Mouse (Mus musculus) lung, adult 2 months (tissue): ENCODE measurements around the gene Dclre1a. TPM values are rescaled to one million over a fixed set of nuclear protein-coding genes. Genes with fewer than 3 reads are reported as not detected.
"Not testable (repeated sequence)": the region's sequence is repeated elsewhere in the genome, so short reads cannot be mapped to it uniquely, and the experiment has no call there.

Experiments used
- DNase-seq: peaks from one replicate; pipeline ENCODE4 v3.0.0; 2022
- H3K4me1 ChIP-seq: fragments of 200-500 bp; 2 replicates; pipeline ENCODE4 v1.6.1; 2011; ENCODE audit warnings: low read length; ENCODE audit not compliant: control insufficient read depth, insufficient read depth
- H3K4me3 ChIP-seq: fragments of 200-500 bp; replicated peaks from 2 replicates; pipeline ENCODE3; 2011; ENCODE audit warnings: low read depth, mild to moderate bottlenecking, control low read depth, low read length; ENCODE audit errors: extremely low read depth
- CTCF ChIP-seq: fragments of 200-500 bp; IDR thresholded peaks from 2 replicates; pipeline ENCODE4 v1.5.1; 2011; ENCODE audit warnings: mild to moderate bottlenecking, low read length, control low read depth; ENCODE audit not compliant: insufficient read depth
- POLR2A ChIP-seq: fragments of 200-500 bp; IDR thresholded peaks from 2 replicates; pipeline ENCODE4 v1.6.1; 2011; ENCODE audit warnings: low read depth, mild to moderate bottlenecking, control low read depth, low read length, borderline replicate concordance; ENCODE audit errors: extremely low read depth
- WGBS: fragments of 180-500 bp; shearing (Covaris S2); methylation state at CpG from one replicate; pipeline ENCODE4 v1.1.7; 2018; 5-methylcytosine and 5-hydroxymethylcytosine counted together
- polyA plus RNA-seq: library from polyadenylated mRNA; depleted of rRNA; stranded (reverse); fragments of >200 nt; gene quantifications from 2 replicates; pipeline ENCODE4 v1.2.3, GENCODE M21; 2012

Dclre1a gene
- polyA plus RNA-seq, 1 experiment, result 6.3 TPM

DNA sequence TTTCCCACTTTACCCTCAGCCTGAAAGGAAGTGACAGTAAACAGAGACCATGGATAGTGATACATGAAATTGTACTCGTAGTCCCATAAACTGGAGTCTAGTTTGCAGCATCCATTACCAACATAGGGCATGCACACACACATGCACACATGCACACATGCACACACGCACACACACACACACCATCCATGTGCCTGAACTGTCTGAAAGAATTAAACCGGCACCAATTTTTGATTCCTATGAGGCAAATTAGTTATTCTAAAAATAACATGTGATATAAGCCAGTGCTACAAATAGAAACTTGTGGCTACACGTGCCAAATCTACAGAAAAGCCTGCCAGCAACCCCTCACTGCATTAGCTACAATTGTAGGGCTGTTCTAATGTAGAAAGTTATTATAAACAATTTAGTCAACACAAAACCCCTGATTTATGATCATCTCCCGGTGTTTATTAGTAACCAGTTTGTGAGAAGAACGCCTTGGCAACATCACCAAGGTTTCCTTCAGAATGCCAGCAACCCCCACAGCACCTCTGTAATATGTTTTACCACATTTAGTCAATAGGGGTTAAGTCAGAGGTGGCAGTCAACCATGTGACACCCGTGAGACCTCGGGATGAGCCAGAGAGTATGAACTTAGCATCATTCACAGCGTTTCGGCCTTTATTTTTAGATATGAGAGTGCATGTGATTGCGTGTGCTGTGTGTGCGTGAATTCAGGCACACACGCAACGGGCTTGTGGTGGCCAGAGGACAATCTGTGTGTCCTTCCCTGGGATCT is 14.5 kb downstream of the Dclre1a start:
- DNase-seq, result no peak
- Histone ChIP-seq H3K4me3 (no peak overlapping the region), H3K4me1 (no peaks in the 10 kb centered on the region; the same call in none of the 2 replicates)
- 64% methylated on average over 14 of the region's 14 CpGs for WGBS
- no peak for TF ChIP-seq POLR2A
- TF ChIP-seq CTCF, result no peak

DNA sequence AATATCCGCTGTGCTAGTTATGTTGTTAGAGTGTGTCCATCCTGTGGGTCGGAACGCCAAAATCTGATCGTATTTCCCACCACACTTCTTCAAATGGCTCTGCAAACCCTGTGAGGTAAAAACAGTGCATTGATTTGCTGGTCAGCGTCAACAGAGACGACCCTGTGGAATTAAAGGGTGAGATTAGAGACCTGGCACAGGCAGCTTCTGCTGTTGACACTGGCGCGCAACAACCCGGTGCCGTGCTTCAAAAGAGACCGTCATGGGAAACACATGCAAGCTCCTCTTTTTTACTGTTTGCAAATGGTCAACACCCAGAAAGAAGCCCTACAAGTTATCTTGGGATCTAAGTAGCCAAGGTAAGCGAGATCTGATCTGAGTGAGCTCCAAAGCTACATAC is 16.8 kb downstream of the Dclre1a start:
- WGBS, result 82% methylated on average over 12 of the region's 12 CpGs
- Histone ChIP-seq H3K4me3 (no peak overlapping the region), H3K4me1 (no peaks in the 10 kb centered on the region; the same call in none of the 2 replicates)
- DNase-seq, result no peak
- TF ChIP-seq POLR2A, result no peak
- no peak for TF ChIP-seq CTCF

DNA sequence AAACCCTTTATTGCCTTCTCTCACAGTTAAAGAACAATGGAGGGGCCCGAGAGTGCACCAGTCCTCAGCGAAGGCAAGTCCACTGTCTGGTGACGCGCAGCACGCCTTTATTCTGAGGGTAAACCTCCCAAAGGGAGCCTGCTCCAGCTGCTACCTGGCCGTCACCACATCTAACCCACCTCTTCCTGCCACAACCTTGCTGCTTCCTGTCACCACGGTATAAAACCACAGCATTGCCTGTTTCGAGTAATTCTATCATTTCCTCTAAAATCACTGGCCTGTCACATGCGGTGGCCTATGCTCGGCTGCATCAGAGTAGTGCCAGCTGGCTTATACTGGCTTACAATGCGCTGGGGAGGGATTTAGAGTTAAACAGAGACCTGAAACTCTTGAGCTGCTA is 17.5 kb downstream of the Dclre1a start:
- not testable (repeated sequence) for H3K4me1 ChIP-seq, H3K4me3 ChIP-seq, DNase-seq
- WGBS, result no CpG with 5 or more reads among the region's 11 CpGs

GRCm38 (mm10) chr19:56519408-56519807 is 28.6 kb downstream of the Dclre1a start:
- H3K4me1 ChIP-seq, H3K4me3 ChIP-seq, DNase-seq: not testable (repeated sequence)
- WGBS, result no CpG with 5 or more reads among the region's 7 CpGs

DNA sequence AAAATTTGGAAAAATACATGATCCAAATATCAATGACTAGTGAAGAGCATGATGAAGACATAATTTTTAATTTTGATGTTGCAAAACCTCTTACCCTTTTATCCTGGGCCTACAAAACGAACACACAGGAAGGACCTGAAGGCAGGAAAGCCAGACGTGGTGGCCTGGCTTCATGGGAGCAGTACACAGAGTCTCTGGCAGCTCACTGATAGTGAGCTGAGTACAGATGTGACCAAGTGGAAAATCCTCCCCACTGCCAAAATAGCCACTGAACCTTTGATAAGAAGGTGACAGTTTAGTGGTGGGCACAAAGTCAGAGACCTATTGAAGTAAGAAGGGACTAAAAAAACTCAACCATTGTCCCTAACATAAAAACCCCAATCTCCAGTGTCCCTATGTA is 34.5 kb downstream of the Dclre1a start:
- not testable (repeated sequence) for H3K4me3 ChIP-seq
- WGBS, result no CpG with 5 or more reads among the region's 2 CpGs

DNA sequence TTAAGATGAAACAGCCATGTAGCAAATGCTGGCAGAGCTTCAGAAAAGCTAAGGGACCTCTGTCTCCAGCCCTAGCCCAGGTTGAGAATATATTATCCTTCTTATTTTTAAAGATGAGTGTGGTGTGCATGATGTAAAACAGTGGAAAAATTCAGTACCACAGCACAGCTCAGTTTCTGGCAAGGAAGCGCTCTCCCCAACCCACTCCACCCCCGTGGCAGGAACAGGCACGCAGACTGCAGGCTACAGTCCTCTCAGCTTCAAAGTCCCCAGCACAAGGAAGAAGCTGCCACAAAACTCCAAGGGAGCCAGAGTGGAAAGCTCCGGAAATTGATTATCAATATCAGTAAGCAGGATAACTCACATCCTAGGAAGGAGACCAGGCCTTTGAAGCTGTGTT is 36.8 kb downstream of the Dclre1a start:
- not testable (repeated sequence) for DNase-seq, H3K4me1 ChIP-seq, H3K4me3 ChIP-seq
- WGBS, result no CpG with 5 or more reads among the region's 4 CpGs

More for the DNA sequence above, 34.5 kb downstream of the Dclre1a start:
- H3K4me1 ChIP-seq, DNase-seq: not testable (repeated sequence)

DNA sequence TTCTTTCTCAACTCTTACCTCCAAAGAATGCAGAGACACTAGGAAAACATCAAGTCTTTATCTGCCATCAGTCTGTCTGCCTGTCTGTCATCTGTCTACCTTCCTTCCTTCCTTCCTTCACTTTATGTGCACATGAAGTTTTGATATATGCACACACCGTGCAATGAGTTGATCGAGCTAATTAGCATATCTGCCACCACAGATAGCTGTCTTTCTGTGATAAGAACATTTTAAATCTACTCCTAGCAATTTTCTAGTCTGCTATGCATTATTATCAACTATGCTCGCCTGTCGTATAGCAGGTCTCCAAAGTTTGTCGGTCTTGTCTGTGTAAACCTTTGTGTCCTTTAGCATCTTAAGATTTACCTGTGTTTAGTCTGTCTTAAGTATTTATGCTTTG is 44.5 kb downstream of the Dclre1a start:
- no CpG with 5 or more reads among the region's 5 CpGs for WGBS
- not testable (repeated sequence) for H3K4me1 ChIP-seq, DNase-seq, H3K4me3 ChIP-seq

DNA sequence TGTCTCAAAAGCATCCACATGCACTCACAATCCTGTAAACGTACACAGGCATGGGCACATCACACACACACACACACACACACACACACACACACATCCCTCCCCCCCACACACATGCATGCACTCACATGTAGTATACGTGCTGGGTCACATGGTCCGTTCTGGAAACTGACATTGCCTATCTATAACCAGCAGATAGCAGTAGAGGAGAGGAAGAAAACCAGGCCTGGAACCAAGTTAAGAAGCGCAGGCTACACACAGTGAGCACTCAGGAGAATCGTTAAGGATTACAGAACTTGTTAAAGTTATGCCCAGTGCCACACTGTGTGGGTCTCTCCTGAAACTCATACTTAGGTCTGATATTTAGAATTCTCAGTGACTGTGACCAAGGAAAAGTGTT is 45.0 kb downstream of the Dclre1a start:
- not testable (repeated sequence) for DNase-seq, H3K4me1 ChIP-seq, H3K4me3 ChIP-seq
- WGBS, result no CpG with 5 or more reads among the region's 5 CpGs

DNA sequence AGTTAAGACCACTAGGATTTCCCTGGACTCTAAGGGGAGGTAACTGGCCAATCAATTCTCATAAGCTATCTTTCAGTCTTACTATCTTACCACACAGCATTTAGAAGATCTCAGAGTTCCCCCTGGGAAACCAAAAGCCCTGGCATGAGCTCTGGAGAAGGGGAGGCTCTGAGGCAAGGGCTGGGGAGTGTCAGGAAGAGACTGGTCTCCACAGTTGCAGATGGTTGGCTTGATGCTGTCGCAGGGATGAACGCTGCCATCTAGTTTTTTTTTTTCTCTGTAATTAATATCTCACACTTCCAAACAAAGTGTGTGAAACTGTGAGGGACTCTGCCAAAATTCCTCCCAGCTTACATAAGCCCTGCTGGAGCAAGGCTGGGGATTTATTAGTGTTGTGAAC is 53.9 kb downstream of the Dclre1a start:
- DNase-seq, H3K4me3 ChIP-seq, H3K4me1 ChIP-seq: not testable (repeated sequence)
- WGBS, result no CpG with 5 or more reads among the region's 2 CpGs

DNA sequence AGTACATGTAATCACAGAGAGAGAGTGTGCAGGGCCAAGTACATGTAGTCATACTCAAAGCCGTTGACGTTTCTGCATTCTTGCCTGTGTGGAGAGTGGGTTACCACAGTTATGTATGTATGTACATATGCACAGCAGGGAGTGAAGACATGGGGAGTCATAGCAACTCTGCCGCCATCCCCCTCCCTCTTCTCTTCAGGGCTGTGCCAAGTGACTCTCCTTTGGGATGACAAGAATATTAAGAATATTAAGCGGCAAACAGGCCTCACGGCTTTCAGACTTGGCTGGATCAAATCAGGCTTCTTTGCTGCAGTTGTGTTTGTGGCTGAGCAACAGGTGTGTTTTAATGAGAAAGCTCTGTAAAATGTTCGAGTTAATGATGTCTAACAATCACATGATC is 58.4 kb downstream of the Dclre1a start:
- TF ChIP-seq POLR2A, result no peak
- TF ChIP-seq CTCF, result no peak
- WGBS, result 80% methylated on average over 6 of the region's 6 CpGs
- H3K4me1 ChIP-seq, result peaks cover 2% of the 10 kb centered on the region; the same call in 1 of the 2 replicates
- no peak overlapping the region for H3K4me3 ChIP-seq
- DNase-seq, result no peak

DNA sequence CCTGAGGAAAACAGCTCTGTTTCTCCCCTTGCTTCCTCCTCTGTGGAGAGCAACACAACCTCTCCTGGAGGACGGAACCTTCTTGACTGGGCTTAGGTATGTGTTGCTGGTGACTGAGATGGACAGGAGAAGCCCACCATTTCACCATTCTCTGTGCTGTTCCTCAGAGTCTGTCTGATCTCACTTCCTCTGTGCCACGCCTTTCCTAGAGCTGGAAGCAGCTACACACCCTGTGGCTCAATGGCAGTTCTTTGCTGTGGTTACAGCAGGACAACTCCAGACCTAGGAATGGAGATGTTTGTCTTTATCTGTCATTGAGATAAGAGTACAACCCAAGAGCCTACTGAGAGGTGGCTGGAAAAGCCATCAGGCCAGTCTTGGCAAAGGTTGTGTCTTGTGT is 60.7 kb downstream of the Dclre1a start:
- peaks cover 2% of the 10 kb centered on the region; the same call in 1 of the 2 replicates for H3K4me1 ChIP-seq
- TF ChIP-seq POLR2A, result no peak
- TF ChIP-seq CTCF, result no peak
- no peak overlapping the region for H3K4me3 ChIP-seq
- WGBS, result 77% methylated on average over 2 of the region's 2 CpGs
- DNase-seq, result no peak
